Mouse (Mus musculus): ENCODE data around the gene Gdpd3.

Gene Gdpd3

GRCm38 (mm10) chr7:126808703-126809455 lies 42.7 kb downstream of the Gdpd3 start:
- DNase-seq, result peak; percentile 95

- DNase-seq, result no peak
Observed at GRCm38 (mm10) chr7:126809723-126810369, 43.7 kb downstream of the Gdpd3 start.

DNA sequence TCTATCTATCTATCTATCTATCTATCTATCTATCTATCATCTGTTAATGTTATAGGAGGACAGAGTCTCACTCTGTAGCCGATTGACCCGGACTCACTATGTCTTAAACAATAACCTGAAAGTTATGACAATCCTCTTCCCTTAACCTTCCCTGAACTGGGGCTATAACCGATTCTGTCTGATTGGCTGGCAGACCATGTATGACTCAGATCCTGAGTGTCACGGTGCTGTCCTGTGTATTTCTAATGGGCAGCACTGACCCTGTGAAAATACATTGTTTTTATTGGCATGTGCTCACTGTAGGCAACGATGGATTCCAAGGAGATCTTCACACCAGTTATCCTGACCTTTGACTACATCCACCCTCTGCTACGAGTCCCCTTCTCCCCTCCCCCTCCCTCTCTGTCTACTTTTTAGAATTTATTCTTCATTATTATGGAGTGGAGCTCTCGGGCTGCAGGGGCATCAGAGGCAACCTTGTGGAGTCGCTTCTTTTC lies 49.6 kb downstream of the Gdpd3 start:
- DNase-seq, result no peak

- DNase-seq, result no peak
Observed at GRCm38 (mm10) chr7:126816494-126816893, 50.4 kb downstream of the Gdpd3 start.

GRCm38 (mm10) chr7:126817595-126817994 lies 51.5 kb downstream of the Gdpd3 start:
- DNase-seq, result no peak

DNA sequence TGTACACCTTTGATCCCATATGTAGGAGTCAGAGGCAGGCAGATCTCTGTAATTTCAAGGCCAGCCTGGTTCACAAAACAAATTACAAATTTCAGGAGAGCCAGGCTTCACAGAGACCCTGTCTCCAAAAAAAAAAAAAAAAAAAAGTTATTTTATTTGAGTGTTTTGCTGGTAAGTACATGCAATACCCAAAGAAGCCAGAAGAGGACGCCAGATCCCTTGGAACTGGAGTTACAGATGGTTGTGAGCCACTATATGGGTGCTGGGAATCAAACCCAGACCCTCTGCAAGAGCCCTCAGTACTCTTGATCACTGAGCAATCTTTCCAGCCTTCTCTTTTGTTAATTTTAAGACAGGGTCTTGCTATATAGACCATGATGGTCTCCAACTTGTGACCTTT lies 52.7 kb downstream of the Gdpd3 start:
- DNase-seq, result no peak

DNA sequence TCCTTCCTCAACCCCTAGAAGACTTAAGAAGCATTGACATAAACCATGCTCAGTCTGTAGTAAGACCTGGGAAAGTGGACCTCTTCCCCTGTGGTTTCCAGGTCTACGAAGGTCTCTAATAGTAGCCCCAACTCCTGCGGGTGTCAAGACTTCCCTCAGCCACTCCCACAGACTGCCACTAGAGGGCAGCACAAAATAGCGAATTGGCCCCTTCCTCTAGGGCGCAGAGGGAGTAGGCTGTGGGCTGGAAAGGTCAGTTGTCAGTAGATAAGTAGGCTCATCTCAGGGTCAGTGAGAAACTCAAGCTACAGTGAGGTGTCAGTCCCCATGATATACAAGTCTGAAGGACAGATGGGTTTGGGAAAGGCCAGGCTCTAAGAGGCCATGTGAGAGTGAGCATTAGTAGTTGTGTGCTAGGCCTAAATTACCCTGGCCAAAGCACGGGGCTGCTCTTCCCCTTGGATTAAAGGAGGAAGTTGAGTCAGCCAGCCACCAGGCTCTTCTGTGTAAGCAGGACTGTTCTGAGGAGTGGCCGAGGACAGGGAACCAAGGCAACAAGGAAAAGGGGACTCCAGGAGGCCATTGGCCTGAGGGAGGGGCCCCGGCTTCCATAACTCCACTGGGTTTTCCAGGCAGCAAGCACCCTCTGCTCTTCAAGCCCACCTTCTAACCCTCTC lies 55.8 kb downstream of the Gdpd3 start:
- DNase-seq, result peak; percentile 93 to 94

GRCm38 (mm10) chr7:126822741-126823140 lies 56.6 kb downstream of the Gdpd3 start:
- peak; percentile 69 to 74 for DNase-seq

DNA sequence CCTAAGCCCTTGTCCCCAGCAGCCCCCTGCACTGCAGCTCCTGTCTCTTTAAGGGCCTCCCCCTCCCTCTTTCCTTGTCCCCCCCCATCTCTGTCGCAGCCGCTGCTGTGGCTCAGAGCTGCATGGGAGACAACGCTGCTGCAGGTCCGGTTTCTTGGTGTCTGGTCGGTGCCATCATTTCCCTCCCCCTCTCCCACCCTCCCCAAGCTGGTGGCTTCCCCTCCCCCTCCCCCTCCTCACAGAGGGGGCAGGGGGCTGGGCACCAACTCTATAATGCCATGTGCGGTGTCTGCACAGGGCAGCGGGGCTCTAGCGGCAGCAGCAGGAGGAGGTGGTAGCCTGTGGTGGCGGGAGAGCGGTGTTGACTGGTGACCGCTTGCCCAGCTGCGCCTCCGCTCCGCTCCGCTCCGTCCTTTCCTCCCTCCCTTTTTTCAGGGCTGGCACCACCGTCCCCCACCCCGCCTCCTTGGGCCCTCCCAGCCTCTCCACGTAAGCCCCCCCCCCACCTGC lies 57.1 kb downstream of the Gdpd3 start:
- peak; percentile 76 to 82 for DNase-seq

- peak; percentile 53 for DNase-seq
Observed at GRCm38 (mm10) chr7:126823940-126824339, 57.8 kb downstream of the Gdpd3 start.
